Mouse (Mus musculus) heart, postnatal 4 days (tissue): Measurements from ENCODE around the gene Ccnq. TPM values are rescaled to one million over a fixed set of nuclear protein-coding genes. Genes with fewer than 3 reads are reported as not detected.

Source experiments
- microRNA-seq, 2 experiments: library from miRNA; unstranded; fragments of <30 nt; microRNA quantifications; one replicate each; pipeline ENCODE4 v1.2.0; 2021 to 2022
- total RNA-seq, 2 experiments: library from RNA; stranded (reverse); gene quantifications; 2 replicates each; pipeline ENCODE4 v1.2.3; 2021

Ccnq gene
- total RNA-seq, 2 experiments from 2014 or later, result 22.2 to 22.3 TPM

Small RNA genes lying within 50 kb of the gene (microRNA-seq; reads per million reads assigned to microRNA genes)
- gene Gm23840, result 0 reads per million in 2 experiments

Other genes starting within 250 kb of the Ccnq start
- gene Sebox, start 248.3 kb downstream of the Ccnq start, total RNA-seq, result not detected
- gene Tmem199, start 239.6 kb downstream of the Ccnq start, total RNA-seq, result 10 to 100 TPM; 18.3 to 19.6 TPM
- 100 to 1,000 TPM; 148 to 152 TPM for gene Poldip2, start 239.5 kb downstream of the Ccnq start, total RNA-seq
- 10 to 100 TPM; 69.6 to 71.6 TPM for gene Tnfaip1, start 215.4 kb downstream of the Ccnq start, total RNA-seq
- gene Ift20, start 215.4 kb downstream of the Ccnq start, total RNA-seq, result 10 to 100 TPM; 56.3 to 58.9 TPM
- gene Tmem97, start 201.0 kb downstream of the Ccnq start, total RNA-seq, result 10 to 100 TPM; 31.4 to 32.3 TPM
- gene Nlk, start 54.4 kb downstream of the Ccnq start, total RNA-seq, result 10 to 100 TPM; 20.6 to 20.8 TPM
- 10 to 100 TPM; 33.0 to 34.3 TPM for gene Lyrm9, start 74.9 kb upstream of the Ccnq start, total RNA-seq
- 1 to 10 TPM; 5.6 to 6.5 TPM for gene Nos2, start 169.1 kb upstream of the Ccnq start, total RNA-seq
- gene Lgals9, start 233.2 kb upstream of the Ccnq start, total RNA-seq, result 10 to 100 TPM; 51.8 to 56.0 TPM